In the genomic region with DNA sequence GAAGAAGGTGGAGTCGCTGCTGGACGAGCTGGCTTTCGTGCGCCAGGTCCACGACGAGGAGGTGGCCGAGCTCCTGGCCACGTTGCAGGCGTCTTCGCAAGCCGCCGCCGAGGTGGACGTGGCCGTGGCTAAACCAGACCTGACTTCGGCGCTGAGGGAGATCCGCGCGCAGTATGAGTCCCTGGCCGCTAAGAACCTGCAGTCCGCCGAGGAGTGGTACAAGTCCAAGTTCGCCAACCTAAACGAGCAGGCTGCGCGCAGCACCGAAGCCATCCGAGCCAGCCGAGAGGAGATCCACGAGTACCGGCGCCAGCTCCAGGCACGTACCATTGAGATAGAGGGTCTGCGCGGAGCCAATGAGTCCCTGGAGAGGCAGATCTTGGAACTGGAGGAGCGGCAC, we compare ENCODE assay signal across 8 mouse cellular contexts. TPM values are rescaled to one million over a fixed set of nuclear protein-coding genes. Genes with fewer than 3 reads are reported as not detected.
DNase-seq lines count a peak whose midpoint lies in the region; ATAC-seq and TF ChIP-seq lines count a peak whose summit lies in the region.

No protein-coding gene starts in this region.

- TF ChIP-seq CTCF in kidney, postnatal 0 days (IDR thresholded peaks at IDR 0.05; ENCODE audit: low read depth) = no peak

- H3K9ac ChIP-seq in kidney, postnatal 0 days (ENCODE audit: low read depth, low read length) = no peak overlapping the region
- peak overlapping the region; percentile 89 for H3K9ac ChIP-seq in hindbrain, embryonic 12.5 days
- peak overlapping the region; percentile 93 for H3K9ac ChIP-seq in midbrain, embryonic 16.5 days (ENCODE audit: low read depth, low read length)

- ATAC-seq in kidney, postnatal 0 days (replicated peaks; ENCODE audit: low FRiP score, low read depth) = no peak
- 0 out of 2 replicates have a peak, but pooled peaks have one; percentile 1 for ATAC-seq in hindbrain, embryonic 12.5 days (ENCODE audit: low FRiP score)
- ATAC-seq in midbrain, embryonic 16.5 days = peak; percentile 6; the same call in 1 of the 2 replicates

- peak overlapping the region; percentile 59 for H3K4me2 ChIP-seq in kidney, postnatal 0 days (ENCODE audit: low read length)
- H3K4me2 ChIP-seq in hindbrain, embryonic 12.5 days (replicated peaks) = peak overlapping the region; percentile 61
- H3K4me2 ChIP-seq in midbrain, embryonic 16.5 days (ENCODE audit: low read length) = peak overlapping the region; percentile 82

- under 1% methylated on average over 35 of the region's 37 CpGs for WGBS in kidney, postnatal 0 days
- WGBS in hindbrain, embryonic 12.5 days = under 1% methylated on average over 37 of the region's 37 CpGs
- WGBS in midbrain, embryonic 16.5 days = under 1% methylated on average over 37 of the region's 37 CpGs

- peaks cover 9% of the 10 kb centered on the region for H3K4me1 ChIP-seq in kidney, postnatal 0 days (replicated peaks; ENCODE audit: insufficient read depth, low read length)
- peaks cover 16% of the 10 kb centered on the region for H3K4me1 ChIP-seq in hindbrain, embryonic 12.5 days
- H3K4me1 ChIP-seq in midbrain, embryonic 16.5 days (ENCODE audit: control insufficient read depth, insufficient read depth, low read length) = peaks cover 17% of the 10 kb centered on the region

- H3K4me3 ChIP-seq in kidney, postnatal 0 days (replicated peaks; ENCODE audit: low read depth, low read length) = peak overlapping the region; percentile 16
- peak overlapping the region; percentile 74 for H3K4me3 ChIP-seq in hindbrain, embryonic 12.5 days
- H3K4me3 ChIP-seq in midbrain, embryonic 16.5 days (ENCODE audit: low read depth, low read length) = peak overlapping the region; percentile 73

- no peaks in the 10 kb centered on the region for H3K9me3 ChIP-seq in kidney, postnatal 0 days (replicated peaks; ENCODE audit: low read length)
- no peaks in the 10 kb centered on the region for H3K9me3 ChIP-seq in hindbrain, embryonic 12.5 days (replicated peaks)
- H3K9me3 ChIP-seq in midbrain, embryonic 16.5 days (replicated peaks; ENCODE audit: control insufficient read depth, low read length, poor library complexity, severe bottlenecking) = no peaks in the 10 kb centered on the region

- H3K27ac ChIP-seq in kidney, postnatal 0 days = no peak overlapping the region
- H3K27ac ChIP-seq in hindbrain, embryonic 12.5 days = peak overlapping the region; percentile 89
- peak overlapping the region; percentile 97 for H3K27ac ChIP-seq in midbrain, embryonic 16.5 days (ENCODE audit: low read length)

- no peak for DNase-seq in kidney, postnatal 0 days (ENCODE audit: low spot score)
- DNase-seq in kidney, postnatal 36 days = no peak
- peak; percentile 63 for DNase-seq in cerebellum, adult 9-10 months
- DNase-seq in retina, postnatal 1 day = no peak
- no peak for DNase-seq in gastrocnemius, postnatal 36 days
- no peak for DNase-seq in heart, adult 9 months (ENCODE audit: low spot score in 2 of 2)

- intact Hi-C loops in gastrocnemius, postnatal 36 days (cut with DNase I) = no loop called here

- H3K36me3 ChIP-seq in kidney, postnatal 0 days (ENCODE audit: insufficient read depth, low read length) = no peaks in the 10 kb centered on the region
- H3K36me3 ChIP-seq in hindbrain, embryonic 12.5 days = no peaks in the 10 kb centered on the region
- no peaks in the 10 kb centered on the region for H3K36me3 ChIP-seq in midbrain, embryonic 16.5 days (ENCODE audit: control insufficient read depth, insufficient read depth, low read length)

- H3K27me3 ChIP-seq in kidney, postnatal 0 days (ENCODE audit: insufficient read depth, low read length) = peaks cover 43% of the 10 kb centered on the region
- H3K27me3 ChIP-seq in hindbrain, embryonic 12.5 days = peaks cover 45% of the 10 kb centered on the region
- no peaks in the 10 kb centered on the region for H3K27me3 ChIP-seq in midbrain, embryonic 16.5 days (ENCODE audit: control insufficient read depth, insufficient read depth, low read depth, low read length)

RNA-seq across cellular contexts. Expression of a gene that starts 0.4 kb away (rescaled TPM):
- 68.4 and 87.5 TPM in 2 replicates for polyA plus RNA-seq in kidney, postnatal 0 days (2015; fragmentation: Nextera tagmentation; extraction: Ambion mirVana)
- polyA plus RNA-seq in hindbrain, embryonic 12.5 days (2016; fragmentation: Nextera tagmentation; extraction: Ambion mirVana) = 85.3 and 89.1 TPM in 2 replicates
- polyA plus RNA-seq in midbrain, embryonic 16.5 days (2015; fragmentation: Nextera tagmentation; extraction: Ambion mirVana) = 85.7 and 93.4 TPM in 2 replicates
- total RNA-seq in gastrocnemius, postnatal 36 days (2021) = 10 to 100 TPM in 1 of 2 experiments, 1 to 10 TPM in 1; 6.3 to 10.2 TPM

RNA-seq across cellular contexts. Expression of a gene that starts 0.9 kb away (rescaled TPM):
- polyA plus RNA-seq in kidney, postnatal 0 days (2015; fragmentation: Nextera tagmentation; extraction: Ambion mirVana) = 0.05 and 0.24 TPM in 2 replicates
- polyA plus RNA-seq in hindbrain, embryonic 12.5 days (2016; fragmentation: Nextera tagmentation; extraction: Ambion mirVana) = 578 and 632 TPM in 2 replicates
- polyA plus RNA-seq in midbrain, embryonic 16.5 days (2015; fragmentation: Nextera tagmentation; extraction: Ambion mirVana) = 424 and 528 TPM in 2 replicates
- total RNA-seq in gastrocnemius, postnatal 36 days (2021) = not detected

RNA-seq across cellular contexts. Expression of a gene that starts 35.3 kb away (rescaled TPM):
- polyA plus RNA-seq in kidney, postnatal 0 days (2015; fragmentation: Nextera tagmentation; extraction: Ambion mirVana) = 19.2 and 20.3 TPM in 2 replicates
- polyA plus RNA-seq in hindbrain, embryonic 12.5 days (2016; fragmentation: Nextera tagmentation; extraction: Ambion mirVana) = 30.4 and 31.1 TPM in 2 replicates
- polyA plus RNA-seq in midbrain, embryonic 16.5 days (2015; fragmentation: Nextera tagmentation; extraction: Ambion mirVana) = 33.9 and 35.1 TPM in 2 replicates
- total RNA-seq in gastrocnemius, postnatal 36 days (2021) = 1 to 10 TPM; 3.4 to 4.1 TPM

RNA-seq across cellular contexts. Expression of a gene that starts 52.1 kb away (rescaled TPM):
- polyA plus RNA-seq in kidney, postnatal 0 days (2015; fragmentation: Nextera tagmentation; extraction: Ambion mirVana) = 3.5 and 4.3 TPM in 2 replicates
- polyA plus RNA-seq in hindbrain, embryonic 12.5 days (2016; fragmentation: Nextera tagmentation; extraction: Ambion mirVana) = 10.7 and 11.2 TPM in 2 replicates
- polyA plus RNA-seq in midbrain, embryonic 16.5 days (2015; fragmentation: Nextera tagmentation; extraction: Ambion mirVana) = 4.7 and 5.1 TPM in 2 replicates
- total RNA-seq in gastrocnemius, postnatal 36 days (2021) = 1 to 10 TPM; 2.1 to 2.8 TPM

Comparison
In these comparisons a context has a peak if more than half of its experiments do, and no peak if none do; other contexts are left out.
1. H3K4me3 ChIP-seq: peak in every context shown above with its lines; median percentile 74 in hindbrain, embryonic 12.5 days; 73 in midbrain, embryonic 16.5 days; 16 in kidney, postnatal 0 days.
2. RNA of a gene that starts 0.9 kb away (polyA plus RNA-seq): 578 to 632 TPM in hindbrain, embryonic 12.5 days and 424 to 528 TPM in midbrain, embryonic 16.5 days; 0.05 to 0.24 TPM in kidney, postnatal 0 days; every median in the first group is over 100 times any median in the second.
3. Peak in every context shown above with its lines, with median percentiles within 50 percentile points of each other: H3K4me2 ChIP-seq.